Mouse (Mus musculus) embryonic fibroblast, embryonic 13.5 days (primary cell): ENCODE results near the gene Msantd2.

Experiments used
- CTCF ChIP-seq: IDR thresholded peaks from 2 replicates; pipeline ENCODE4 v1.5.1; 2011; ENCODE audit warnings: mild to moderate bottlenecking, control low read depth, low read length, moderate library complexity, borderline replicate concordance; ENCODE audit not compliant: insufficient read depth
- POLR2A ChIP-seq: IDR thresholded peaks from 2 replicates; pipeline ENCODE4 v1.6.1; 2011; ENCODE audit warnings: low read depth, mild to moderate bottlenecking, control low read depth, low read length, moderate library complexity

DNA sequence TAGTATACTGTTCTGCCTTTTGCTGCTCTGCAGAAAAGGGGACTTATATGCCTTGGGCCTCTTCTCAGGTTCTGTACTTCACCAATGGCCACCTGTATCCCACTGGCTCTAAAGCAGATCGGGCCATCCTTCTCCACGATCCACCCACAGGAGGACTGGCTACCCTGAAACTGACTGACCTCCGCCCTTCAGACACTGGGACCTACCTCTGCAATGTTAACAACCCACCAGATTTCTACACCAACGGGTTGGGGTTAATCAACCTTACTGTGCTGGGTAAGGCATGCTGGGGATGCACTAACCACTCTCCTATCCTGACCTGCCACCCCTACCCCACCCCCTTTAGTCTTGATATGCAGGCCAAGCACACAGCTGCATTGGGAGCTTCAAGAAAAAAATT, 51.1 kb downstream of the Msantd2 start:
- TF ChIP-seq CTCF (no peak), POLR2A (no peak)
